ENCODE assay signal across 24 mouse cellular contexts in the genomic region with DNA sequence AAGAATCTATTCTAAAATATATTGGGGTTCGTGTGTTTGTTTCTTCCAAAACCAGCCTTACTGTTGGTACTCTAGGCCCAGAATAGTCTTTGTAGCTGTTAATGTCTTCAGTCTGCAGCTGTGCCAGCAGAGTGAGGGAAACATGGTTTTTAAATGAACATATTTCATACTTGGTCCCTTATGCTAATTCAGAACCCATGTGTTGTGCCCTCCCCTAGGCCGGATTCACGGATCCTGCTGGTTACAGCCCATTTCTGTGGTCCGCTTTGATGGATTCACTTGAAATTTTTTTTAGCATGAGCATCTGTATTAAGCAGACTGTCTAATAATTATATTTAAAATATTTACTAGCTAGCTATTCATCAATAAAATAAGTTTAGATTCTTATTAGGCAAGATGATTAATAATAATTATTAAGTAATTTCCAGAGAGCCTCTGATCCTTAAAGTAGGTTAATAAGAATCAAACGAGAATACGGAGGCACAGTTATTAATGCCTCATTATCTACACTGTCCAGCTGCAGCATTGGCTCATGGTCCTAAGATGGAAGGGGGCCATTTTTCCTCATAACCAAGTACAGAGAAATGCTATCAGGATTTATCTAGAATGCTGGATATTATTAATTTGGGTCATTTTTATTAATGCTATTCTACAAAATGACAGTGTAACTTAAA.
A peak's percentile ranks its signal among the peaks of the same experiment; 100 is the strongest.
DNase-seq lines count a peak whose midpoint lies in the region; ATAC-seq lines count a peak whose summit lies in the region.
"Had no signal": no experiment of that assay in that cellular context is flagged by ENCODE, and none has a peak within 500 bp of the region (broad histone marks: within the 10 kb centered on the region; RNA-seq: fewer than 3 reads in every experiment).

No protein-coding gene starts in this region.

- H3K36me3 ChIP-seq in forebrain, embryonic 13.5 days (ENCODE audit: poor library complexity, severe bottlenecking) = no peaks in the 10 kb centered on the region; the same call in 1 of the 2 replicates
- peaks cover 14% of the 10 kb centered on the region for H3K36me3 ChIP-seq in forebrain, embryonic 10.5 days (replicated peaks)
- peaks cover 5% of the 10 kb centered on the region; the same call in 1 of the 2 replicates for H3K36me3 ChIP-seq in hindbrain, embryonic 12.5 days
- peaks cover 6% of the 10 kb centered on the region; the same call in 1 of the 2 replicates for H3K36me3 ChIP-seq in hindbrain, embryonic 10.5 days
- no peaks in the 10 kb centered on the region for H3K36me3 ChIP-seq in midbrain, embryonic 13.5 days
- no peaks in the 10 kb centered on the region for H3K36me3 ChIP-seq in midbrain, embryonic 11.5 days (ENCODE audit: control insufficient read depth, insufficient read depth, low read length)
- H3K36me3 ChIP-seq in midbrain, embryonic 15.5 days (replicated peaks) = no peaks in the 10 kb centered on the region
- H3K36me3 ChIP-seq: heart, embryonic 15.5 days; lung, embryonic 15.5 days had no signal

- no peak overlapping the region for H3K4me2 ChIP-seq in forebrain, embryonic 13.5 days
- H3K4me2 ChIP-seq in hindbrain, embryonic 12.5 days (replicated peaks) = no peak overlapping the region
- no peak overlapping the region for H3K4me2 ChIP-seq in midbrain, embryonic 13.5 days (replicated peaks)
- no peak overlapping the region for H3K4me2 ChIP-seq in midbrain, embryonic 11.5 days
- H3K4me2 ChIP-seq in midbrain, embryonic 15.5 days = no peak overlapping the region
- H3K4me2 ChIP-seq: embryonic facial prominence, embryonic 13.5 days; heart, embryonic 15.5 days; limb, embryonic 13.5 days; liver, embryonic 11.5 days; lung, embryonic 15.5 days; neural tube, embryonic 15.5 days had no signal

- H3K4me1 ChIP-seq in forebrain, embryonic 13.5 days = peaks cover 11% of the 10 kb centered on the region
- peaks cover 23% of the 10 kb centered on the region for H3K4me1 ChIP-seq in forebrain, embryonic 10.5 days
- H3K4me1 ChIP-seq in hindbrain, embryonic 12.5 days = no peaks in the 10 kb centered on the region
- peaks cover 16% of the 10 kb centered on the region; the same call in 1 of the 2 replicates for H3K4me1 ChIP-seq in hindbrain, embryonic 10.5 days (replicated peaks)
- H3K4me1 ChIP-seq in midbrain, embryonic 13.5 days (replicated peaks) = peaks cover 31% of the 10 kb centered on the region
- peaks cover 15% of the 10 kb centered on the region for H3K4me1 ChIP-seq in midbrain, embryonic 11.5 days (ENCODE audit: control insufficient read depth, insufficient read depth, low read length)
- H3K4me1 ChIP-seq in midbrain, embryonic 15.5 days = peaks cover 24% of the 10 kb centered on the region
- H3K4me1 ChIP-seq: embryonic facial prominence, embryonic 13.5 days; limb, embryonic 13.5 days; lung, embryonic 15.5 days had no signal

- no peak for DNase-seq in forebrain, embryonic 10.5 days (ENCODE audit: extremely low spot score, low spot score)
- no peak for DNase-seq in hindbrain, embryonic 10.5 days (ENCODE audit: low spot score)
- no peak for DNase-seq in midbrain, embryonic 11.5 days (ENCODE audit: low spot score, missing footprints)
- DNase-seq: adrenal gland, postnatal 10 days; cerebellum, adult 11-12 months; cerebellum, adult 9-11 months; kidney, adult 11 months; kidney, postnatal 14 days; right cerebral cortex, adult 18-20 months; spleen, adult 18-20 months; thymus, postnatal 14 days had no signal

- WGBS in forebrain, embryonic 13.5 days = 75% methylated on average over 6 of the region's 6 CpGs
- 92% methylated on average over 6 of the region's 6 CpGs for WGBS in forebrain, embryonic 10.5 days
- 77% methylated on average over 6 of the region's 6 CpGs for WGBS in hindbrain, embryonic 12.5 days
- WGBS in hindbrain, embryonic 10.5 days = 94% methylated on average over 6 of the region's 6 CpGs
- 64% methylated on average over 6 of the region's 6 CpGs for WGBS in midbrain, embryonic 13.5 days
- 82% methylated on average over 6 of the region's 6 CpGs for WGBS in midbrain, embryonic 11.5 days
- 50% methylated on average over 6 of the region's 6 CpGs for WGBS in midbrain, embryonic 15.5 days

- H3K9ac ChIP-seq in forebrain, embryonic 13.5 days = no peak overlapping the region
- H3K9ac ChIP-seq in hindbrain, embryonic 12.5 days = no peak overlapping the region
- no peak overlapping the region for H3K9ac ChIP-seq in midbrain, embryonic 13.5 days (replicated peaks)
- no peak overlapping the region for H3K9ac ChIP-seq in midbrain, embryonic 11.5 days (ENCODE audit: low read length)
- H3K9ac ChIP-seq in midbrain, embryonic 15.5 days = no peak overlapping the region
- H3K9ac ChIP-seq: embryonic facial prominence, embryonic 13.5 days; heart, embryonic 15.5 days; limb, embryonic 13.5 days; lung, embryonic 15.5 days; neural tube, embryonic 15.5 days had no signal

- H3K4me3 ChIP-seq in forebrain, embryonic 13.5 days = no peak overlapping the region
- no peak overlapping the region for H3K4me3 ChIP-seq in forebrain, embryonic 10.5 days
- no peak overlapping the region for H3K4me3 ChIP-seq in hindbrain, embryonic 12.5 days
- no peak overlapping the region for H3K4me3 ChIP-seq in hindbrain, embryonic 10.5 days
- no peak overlapping the region for H3K4me3 ChIP-seq in midbrain, embryonic 13.5 days (replicated peaks)
- H3K4me3 ChIP-seq in midbrain, embryonic 11.5 days (ENCODE audit: low read depth, low read length) = no peak overlapping the region
- no peak overlapping the region for H3K4me3 ChIP-seq in midbrain, embryonic 15.5 days
- H3K4me3 ChIP-seq: embryonic facial prominence, embryonic 13.5 days; heart, embryonic 10.5 days; heart, embryonic 15.5 days; limb, embryonic 13.5 days; lung, embryonic 15.5 days; neural tube, embryonic 15.5 days had no signal

- ATAC-seq in forebrain, embryonic 13.5 days = peak; percentile 30; the same call in 1 of the 2 replicates
- 0 out of 2 replicates have a peak, but pooled peaks have one; percentile 62 for ATAC-seq in hindbrain, embryonic 12.5 days (ENCODE audit: low FRiP score)
- peak; percentile 71; the same call in 1 of the 2 replicates for ATAC-seq in midbrain, embryonic 13.5 days
- no peak for ATAC-seq in midbrain, embryonic 11.5 days (ENCODE audit: low FRiP score)
- ATAC-seq in midbrain, embryonic 15.5 days (replicated peaks) = peak; percentile 54; the same call in 1 of the 2 replicates
- no peak for ATAC-seq in inflammation-experienced regulatory T-cells, adult 6 months

- H3K9me3 ChIP-seq in forebrain, embryonic 13.5 days (replicated peaks) = no peaks in the 10 kb centered on the region
- no peaks in the 10 kb centered on the region for H3K9me3 ChIP-seq in forebrain, embryonic 10.5 days
- H3K9me3 ChIP-seq in hindbrain, embryonic 12.5 days (replicated peaks) = no peaks in the 10 kb centered on the region
- H3K9me3 ChIP-seq in hindbrain, embryonic 10.5 days = no peaks in the 10 kb centered on the region
- no peaks in the 10 kb centered on the region for H3K9me3 ChIP-seq in midbrain, embryonic 13.5 days
- no peaks in the 10 kb centered on the region for H3K9me3 ChIP-seq in midbrain, embryonic 11.5 days (ENCODE audit: control insufficient read depth, low read length)
- no peaks in the 10 kb centered on the region for H3K9me3 ChIP-seq in midbrain, embryonic 15.5 days
- H3K9me3 ChIP-seq: embryonic facial prominence, embryonic 13.5 days; heart, embryonic 10.5 days; heart, embryonic 15.5 days; limb, embryonic 13.5 days; lung, embryonic 15.5 days; neural tube, embryonic 15.5 days had no signal

- H3K27ac ChIP-seq in forebrain, embryonic 13.5 days = no peak overlapping the region; the same call in 1 of the 2 replicates
- no peak overlapping the region for H3K27ac ChIP-seq in forebrain, embryonic 10.5 days
- H3K27ac ChIP-seq in hindbrain, embryonic 12.5 days = no peak overlapping the region
- H3K27ac ChIP-seq in hindbrain, embryonic 10.5 days = no peak overlapping the region
- H3K27ac ChIP-seq in midbrain, embryonic 13.5 days = peak overlapping the region; percentile 63
- H3K27ac ChIP-seq in midbrain, embryonic 11.5 days (ENCODE audit: low read depth, low read length) = no peak overlapping the region
- H3K27ac ChIP-seq in midbrain, embryonic 15.5 days = peak overlapping the region; percentile 26
- H3K27ac ChIP-seq: embryonic facial prominence, embryonic 13.5 days; heart, embryonic 10.5 days; heart, embryonic 15.5 days; limb, embryonic 13.5 days; lung, embryonic 15.5 days; neural tube, embryonic 15.5 days had no signal

- H3K27me3 ChIP-seq in forebrain, embryonic 13.5 days = no peaks in the 10 kb centered on the region
- no peaks in the 10 kb centered on the region for H3K27me3 ChIP-seq in forebrain, embryonic 10.5 days (ENCODE audit: poor library complexity, severe bottlenecking)
- H3K27me3 ChIP-seq in hindbrain, embryonic 12.5 days = no peaks in the 10 kb centered on the region
- H3K27me3 ChIP-seq in hindbrain, embryonic 10.5 days (ENCODE audit: insufficient read depth, poor library complexity, severe bottlenecking) = no peaks in the 10 kb centered on the region
- H3K27me3 ChIP-seq in midbrain, embryonic 13.5 days = no peaks in the 10 kb centered on the region
- no peaks in the 10 kb centered on the region for H3K27me3 ChIP-seq in midbrain, embryonic 11.5 days (ENCODE audit: control insufficient read depth, insufficient read depth, low read length)
- H3K27me3 ChIP-seq in midbrain, embryonic 15.5 days (replicated peaks) = no peaks in the 10 kb centered on the region
- H3K27me3 ChIP-seq: CH12.LX; embryonic facial prominence, embryonic 13.5 days; heart, embryonic 15.5 days; limb, embryonic 13.5 days; lung, embryonic 15.5 days; neural tube, embryonic 15.5 days had no signal

Comparison
In these comparisons a context has a peak if more than half of its experiments do, and no peak if none do; other contexts are left out.
1. ATAC-seq: peak in forebrain, embryonic 13.5 days (single experiment), hindbrain, embryonic 12.5 days (single experiment), midbrain, embryonic 13.5 days (single experiment) and midbrain, embryonic 15.5 days (single experiment); none in midbrain, embryonic 11.5 days (single experiment) and inflammation-experienced regulatory T-cells, adult 6 months (single experiment).
2. H3K27ac ChIP-seq: peak in midbrain, embryonic 13.5 days (single experiment) and midbrain, embryonic 15.5 days (single experiment); none in forebrain, embryonic 13.5 days (single experiment), forebrain, embryonic 10.5 days (single experiment), hindbrain, embryonic 12.5 days (single experiment), hindbrain, embryonic 10.5 days (single experiment) and midbrain, embryonic 11.5 days (single experiment).